Mouse (Mus musculus) spleen, adult 2 months (tissue): ENCODE results near the gene Msantd3. TPM values are rescaled to one million over a fixed set of nuclear protein-coding genes. Genes with fewer than 3 reads are reported as not detected.

Source experiments
- DNase-seq, 2 experiments: peaks; one replicate each; pipeline versions ENCODE4 v3.0.0 to v3.0.0-alpha.2; 2012 to 2021; ENCODE audit warnings: low spot score in 2 of 2, low read depth in 1 of 2
- H3K27ac ChIP-seq: fragments of 200-500 bp; 2 replicates; pipeline ENCODE4 v1.5.1; 2012; ENCODE audit warnings: low read length, inconsistent platforms; ENCODE audit not compliant: insufficient read depth
- H3K27me3 ChIP-seq: fragments of 200-500 bp; 2 replicates; pipeline ENCODE4 v1.6.1; 2012; ENCODE audit warnings: mild to moderate bottlenecking, moderate library complexity, low read length, inconsistent platforms; ENCODE audit not compliant: control insufficient read depth, insufficient read depth
- H3K36me3 ChIP-seq: fragments of 200-500 bp; 2 replicates; pipeline ENCODE4 v1.6.1; 2012; ENCODE audit warnings: mild to moderate bottlenecking, low read length, inconsistent platforms; ENCODE audit not compliant: control insufficient read depth, insufficient read depth
- H3K4me1 ChIP-seq: fragments of 200-500 bp; 2 replicates; pipeline ENCODE4 v1.6.1; 2011; ENCODE audit warnings: inconsistent platforms; ENCODE audit not compliant: control insufficient read depth, insufficient read depth, insufficient read length
- H3K4me3 ChIP-seq: fragments of 200-500 bp; 2 replicates; pipeline ENCODE4 v1.5.1; 2011; ENCODE audit warnings: mild to moderate bottlenecking, inconsistent platforms; ENCODE audit not compliant: insufficient read depth, insufficient read length; ENCODE audit errors: extremely low read depth
- CTCF ChIP-seq: fragments of 200-500 bp; IDR thresholded peaks from 2 replicates; pipeline ENCODE4 v1.5.1; 2011; ENCODE audit warnings: mild to moderate bottlenecking, inconsistent platforms; ENCODE audit not compliant: insufficient read depth, insufficient read length, insufficient replicate concordance; ENCODE audit errors: extremely low read depth
- POLR2A ChIP-seq: fragments of 200-500 bp; IDR thresholded peaks from 2 replicates; pipeline ENCODE4 v1.6.1; 2011; ENCODE audit warnings: low read depth, low read length, inconsistent platforms
- WGBS: fragments of 180-500 bp; shearing (Covaris S2); methylation state at CpG from one replicate; pipeline ENCODE4 v1.1.7; 2018; 5-methylcytosine and 5-hydroxymethylcytosine counted together
- polyA plus RNA-seq: library from polyadenylated mRNA; depleted of rRNA; stranded (reverse); fragments of >200 nt; gene quantifications from 2 replicates; pipeline ENCODE4 v1.2.3, GENCODE M21; 2012

The Msantd3 gene
- polyA plus RNA-seq, 1 experiment, result 0.60 TPM

DNA sequence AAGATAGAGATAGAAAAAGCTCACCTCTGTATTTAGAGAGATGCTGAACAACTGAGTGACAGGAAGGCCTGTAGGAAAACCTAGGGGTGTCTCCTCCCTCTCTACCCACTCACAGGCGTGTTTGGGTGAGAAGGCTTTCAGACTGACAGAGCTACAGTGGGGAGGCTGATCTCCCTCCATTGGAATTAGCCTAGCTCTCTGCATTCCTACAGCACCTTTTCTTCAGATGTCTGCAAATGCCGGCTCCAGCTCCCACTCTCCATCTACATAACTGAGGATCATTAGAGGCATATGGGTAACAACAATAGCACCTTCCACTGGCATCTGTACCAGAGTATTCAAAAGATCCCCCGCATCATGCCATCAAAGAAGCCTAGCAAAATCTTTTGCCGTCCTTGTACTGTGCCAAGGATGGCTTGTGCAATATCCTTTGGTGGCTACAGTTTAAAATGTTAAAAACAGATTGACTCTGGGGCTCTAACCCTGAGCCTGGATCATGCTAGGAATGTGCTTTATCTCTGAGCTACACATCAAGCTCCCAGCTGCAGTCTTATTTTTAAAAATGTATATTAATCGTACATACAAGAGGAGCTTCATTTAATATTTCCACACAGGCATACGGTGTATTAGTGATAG lies 39.9 kb downstream of the Msantd3 start:
- no peak overlapping the region for H3K27ac ChIP-seq
- no peaks in the 10 kb centered on the region for H3K4me1 ChIP-seq
- no peak overlapping the region for H3K4me3 ChIP-seq
- no peak for TF ChIP-seq CTCF
- TF ChIP-seq POLR2A, result no peak
- no peaks in the 10 kb centered on the region for H3K36me3 ChIP-seq
- no peak for DNase-seq
- 79% methylated on average over 6 of the region's 6 CpGs for WGBS
- H3K27me3 ChIP-seq, result peaks cover 2% of the 10 kb centered on the region; the same call in 1 of the 2 replicates

DNA sequence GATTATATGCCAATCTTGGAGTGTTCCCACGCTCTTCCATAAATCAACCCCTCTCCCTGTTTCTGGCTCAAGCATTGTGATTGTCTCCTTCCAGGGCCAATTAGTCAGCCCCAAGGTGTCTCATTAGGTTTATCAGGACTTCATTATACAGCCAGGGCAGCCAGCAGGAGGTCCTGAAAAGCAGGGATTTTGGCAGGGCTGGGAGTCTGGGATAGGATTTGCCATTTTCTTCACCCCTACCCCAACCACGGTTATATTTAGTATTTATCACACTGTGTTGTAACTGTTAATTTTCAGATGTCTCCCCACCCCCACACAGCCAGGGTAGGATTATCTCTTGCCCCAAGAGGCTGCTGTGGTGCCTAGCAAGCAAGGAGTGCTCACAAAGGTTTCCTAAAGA lies 41.5 kb downstream of the Msantd3 start:
- Histone ChIP-seq H3K27me3 (peaks cover 6% of the 10 kb centered on the region), H3K27ac (no peak overlapping the region), H3K4me3 (no peak overlapping the region), H3K4me1 (peaks cover 2% of the 10 kb centered on the region; the same call in 1 of the 2 replicates), H3K36me3 (no peaks in the 10 kb centered on the region)
- no peak for DNase-seq
- TF ChIP-seq POLR2A (no peak), CTCF (no peak)
- WGBS, result 61% methylated on average over 2 of the region's 2 CpGs

DNA sequence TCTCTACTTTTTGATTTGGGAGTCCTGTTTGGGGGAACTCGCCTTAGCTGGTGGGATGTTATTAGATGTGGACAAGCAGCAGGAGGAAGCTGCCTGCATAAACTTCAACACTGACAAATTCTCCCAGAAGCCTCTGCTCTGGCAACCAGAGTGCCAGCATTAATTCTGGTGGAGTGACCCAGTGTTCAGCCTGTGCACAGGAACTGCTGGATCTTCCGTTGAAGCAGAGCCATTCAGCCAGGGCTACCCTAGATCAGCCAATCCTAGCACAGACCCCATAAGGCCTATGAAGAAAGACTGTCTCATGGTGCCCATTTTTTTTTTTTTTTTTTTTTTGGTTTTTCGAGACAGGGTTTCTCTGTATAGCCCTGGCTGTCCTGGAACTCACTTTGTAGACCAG lies 42.3 kb downstream of the Msantd3 start:
- no peak overlapping the region for H3K27ac ChIP-seq
- 79% methylated on average over 3 of the region's 3 CpGs for WGBS
- no peak overlapping the region for H3K4me3 ChIP-seq
- no peak for DNase-seq
- peaks cover 6% of the 10 kb centered on the region for H3K27me3 ChIP-seq
- H3K36me3 ChIP-seq, result no peaks in the 10 kb centered on the region
- H3K4me1 ChIP-seq, result peaks cover 2% of the 10 kb centered on the region; the same call in 1 of the 2 replicates
- no peak for TF ChIP-seq CTCF
- no peak for TF ChIP-seq POLR2A

DNA sequence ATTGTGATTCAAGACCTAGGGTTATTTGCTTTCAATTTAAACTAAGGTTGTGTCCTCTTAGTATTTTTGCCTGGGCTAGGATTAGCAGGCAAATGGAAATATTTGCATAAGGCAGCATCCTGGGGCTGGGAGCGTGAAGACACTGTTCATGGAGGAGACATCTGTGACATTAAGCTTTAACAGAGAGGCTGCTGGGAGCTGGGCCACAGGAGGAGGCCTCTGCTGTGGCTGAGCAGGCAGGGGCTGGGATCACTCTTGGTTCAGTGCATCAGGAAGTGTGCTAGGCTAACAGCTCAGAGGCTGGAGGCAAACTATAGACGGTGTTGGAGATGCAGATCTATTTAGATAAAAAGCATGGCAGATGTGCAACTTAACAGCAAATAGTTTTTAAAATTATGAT lies 43.2 kb downstream of the Msantd3 start:
- H3K36me3 ChIP-seq, result no peaks in the 10 kb centered on the region
- H3K4me1 ChIP-seq, result peaks cover 2% of the 10 kb centered on the region; the same call in 1 of the 2 replicates
- H3K27ac ChIP-seq, result no peak overlapping the region
- peaks cover 6% of the 10 kb centered on the region for H3K27me3 ChIP-seq
- no peak for TF ChIP-seq POLR2A
- no peak for TF ChIP-seq CTCF
- no peak overlapping the region for H3K4me3 ChIP-seq
- no peak for DNase-seq
- 72% methylated on average over 2 of the region's 2 CpGs for WGBS

DNA sequence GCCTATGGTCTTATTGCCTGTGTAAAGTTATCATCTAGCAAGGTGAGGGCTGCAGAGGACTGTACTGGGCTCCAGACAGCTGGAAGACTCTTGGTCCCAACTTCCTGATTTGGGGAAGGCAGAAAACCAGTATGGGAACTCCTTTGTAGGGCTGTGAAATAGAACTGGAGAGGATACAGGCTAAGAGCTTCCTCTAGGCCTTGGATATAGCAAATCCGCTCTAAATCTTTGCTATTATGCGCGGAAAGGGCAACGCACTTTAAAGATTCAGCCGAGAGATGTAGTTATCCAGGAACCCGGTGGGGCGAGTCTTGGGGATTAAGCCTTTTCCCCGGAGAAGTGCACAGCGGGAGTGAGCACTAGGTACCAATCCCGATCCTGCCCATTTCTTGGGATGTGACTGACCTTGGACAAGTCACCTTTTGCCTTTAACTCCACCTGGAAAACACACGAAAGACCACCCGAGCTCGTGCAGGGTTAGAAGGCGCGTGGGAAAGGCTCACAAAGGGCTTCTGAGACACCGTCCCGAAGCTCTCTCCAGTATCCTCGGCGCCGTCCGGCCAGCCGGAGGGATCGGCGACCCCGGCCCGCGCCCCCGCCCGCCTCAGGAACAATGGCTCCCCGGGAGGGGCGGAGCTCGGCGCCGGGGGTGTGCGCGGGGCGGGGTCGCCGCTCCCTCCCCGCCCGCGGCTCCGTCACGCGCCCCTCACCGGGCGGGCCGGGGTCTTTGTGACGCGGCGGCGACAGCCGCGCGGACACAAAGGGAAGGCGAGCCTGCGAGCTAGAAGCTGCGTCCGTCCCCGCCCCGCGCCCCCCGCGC lies 44.9 kb downstream of the Msantd3 start, which contains the start of gene Tmeff1:
Gene Tmeff1, plus strand, starts transcription at position 754 of the 820 bp plus-strand sequence.
- TF ChIP-seq POLR2A (no peak), CTCF (no peak)
- Histone ChIP-seq H3K36me3 (no peaks in the 10 kb centered on the region), H3K27ac (no peak within 1 kb of the TSS), H3K27me3 (peaks cover 6% of the 10 kb centered on the region), H3K4me3 (peak within 1 kb of the TSS; percentile 55), H3K4me1 (peaks cover 2% of the 10 kb centered on the region; the same call in 1 of the 2 replicates)
- no peak for DNase-seq
- 10% methylated on average over 53 of the region's 64 CpGs for WGBS

DNA sequence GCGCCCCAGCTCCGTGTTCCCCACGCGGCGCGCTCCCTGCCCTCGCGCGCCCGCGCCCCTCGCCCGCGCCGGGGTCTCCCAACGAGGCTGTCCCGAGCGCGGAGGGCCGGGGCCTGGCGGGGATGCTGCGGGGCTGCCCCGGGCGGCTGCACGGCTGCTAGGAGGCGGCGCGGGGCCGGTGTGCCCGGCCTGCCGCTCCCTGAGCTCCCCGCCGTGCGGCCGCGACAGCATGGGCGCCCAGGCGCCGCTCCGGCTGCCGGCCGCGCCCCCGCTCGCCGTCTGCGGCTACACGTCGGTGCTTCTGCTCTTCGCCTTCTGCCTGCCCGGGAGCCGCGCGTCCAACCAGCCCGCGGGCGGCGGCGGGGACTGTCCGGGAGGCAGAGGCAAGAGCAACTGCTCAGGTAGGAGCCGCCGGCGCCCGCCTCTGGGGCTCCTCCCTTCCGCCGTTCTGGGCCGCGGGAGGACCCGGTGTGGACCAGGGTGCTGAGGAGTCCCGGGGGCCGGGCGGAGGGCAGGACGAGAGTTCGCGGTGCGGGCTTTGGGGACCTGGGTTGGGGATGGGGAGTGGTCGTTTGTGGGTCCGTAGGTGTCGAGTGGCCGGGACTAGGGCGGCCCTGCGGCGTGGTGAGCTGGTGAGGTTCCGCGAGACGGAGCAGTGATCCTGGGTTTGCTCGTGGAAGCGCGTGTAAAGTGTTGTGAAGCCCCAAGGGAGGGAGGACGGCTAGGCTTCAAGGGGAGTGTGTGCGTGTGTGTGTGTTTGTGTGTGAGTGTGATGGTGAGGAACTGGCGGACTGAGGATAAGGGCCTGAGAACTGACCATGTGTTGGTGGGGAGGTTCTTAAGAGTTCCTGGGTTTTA lies 45.7 kb downstream of the Msantd3 start:
- peaks cover 6% of the 10 kb centered on the region for H3K27me3 ChIP-seq
- no peak overlapping the region for H3K27ac ChIP-seq
- H3K4me3 ChIP-seq, result peak overlapping the region; percentile 55
- TF ChIP-seq POLR2A, result no peak
- no peak for TF ChIP-seq CTCF
- peaks cover 2% of the 10 kb centered on the region; the same call in 1 of the 2 replicates for H3K4me1 ChIP-seq
- H3K36me3 ChIP-seq, result no peaks in the 10 kb centered on the region
- 2% methylated on average over 86 of the region's 92 CpGs for WGBS
- DNase-seq, result peak in 1 of 2 experiments; percentile 15
